Mouse (Mus musculus) bone marrow macrophage, adult 2 months (primary cell): Measurements from ENCODE around the gene Dtx1.

Experiments used
- CTCF ChIP-seq: IDR thresholded peaks from 2 replicates; pipeline ENCODE4 v1.5.1; 2012; ENCODE audit warnings: low read depth, mild to moderate bottlenecking, low read length, moderate library complexity
- POLR2A ChIP-seq: IDR thresholded peaks from 2 replicates; pipeline ENCODE4 v1.6.1; 2012; ENCODE audit warnings: mild to moderate bottlenecking, low read depth, low read length, borderline replicate concordance

- TF ChIP-seq CTCF (no peak), POLR2A (no peak)
Observed at GRCm38 (mm10) chr5:120702421-120702820, 9.3 kb downstream of the Dtx1 start.
